Comparison of ENCODE assay signal across 25 mouse cellular contexts in the genomic region with DNA sequence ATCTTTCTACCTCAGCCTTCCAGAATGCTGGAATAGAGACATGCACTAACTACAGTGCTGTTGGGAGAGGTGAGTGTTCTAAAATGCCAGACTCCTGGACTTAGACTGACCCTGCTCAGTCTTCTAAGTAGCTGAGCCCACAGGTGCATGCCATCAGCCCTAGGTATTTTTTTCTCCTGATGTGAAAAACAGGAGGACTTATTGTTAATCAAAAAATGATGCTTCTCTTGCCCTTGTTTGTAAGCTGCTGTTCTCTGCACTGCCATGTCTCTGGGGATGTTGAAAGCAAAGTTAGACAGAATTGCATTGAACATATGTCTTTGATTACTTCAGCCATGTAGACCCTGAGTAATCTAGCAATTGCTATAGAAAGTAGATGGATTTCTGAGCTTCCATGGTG.
A peak's percentile ranks its signal among the peaks of the same experiment; 100 is the strongest.
DNase-seq lines count a peak whose midpoint lies in the region; ATAC-seq lines count a peak whose summit lies in the region.
"Had no signal": no experiment of that assay in that cellular context is flagged by ENCODE, and none has a peak within 500 bp of the region (broad histone marks: within the 10 kb centered on the region; RNA-seq: fewer than 3 reads in every experiment).

No protein-coding gene starts in this region.

- no peaks in the 10 kb centered on the region for H3K9me3 ChIP-seq in embryonic facial prominence, embryonic 14.5 days (ENCODE audit: control insufficient read depth, low read length)
- H3K9me3 ChIP-seq in limb, embryonic 12.5 days = no peaks in the 10 kb centered on the region
- H3K9me3 ChIP-seq: embryonic facial prominence, embryonic 13.5 days; forebrain, embryonic 10.5 days; forebrain, embryonic 13.5 days; heart, embryonic 12.5 days; heart, embryonic 15.5 days; hindbrain, embryonic 10.5 days; hindbrain, embryonic 13.5 days had no signal

- H3K4me3 ChIP-seq in embryonic facial prominence, embryonic 14.5 days (ENCODE audit: low read depth, low read length) = no peak overlapping the region
- no peak overlapping the region for H3K4me3 ChIP-seq in limb, embryonic 12.5 days (replicated peaks)
- H3K4me3 ChIP-seq: embryonic facial prominence, embryonic 13.5 days; forebrain, embryonic 10.5 days; forebrain, embryonic 13.5 days; heart, embryonic 12.5 days; heart, embryonic 15.5 days; hindbrain, embryonic 10.5 days; hindbrain, embryonic 13.5 days had no signal

- H3K27ac ChIP-seq in embryonic facial prominence, embryonic 14.5 days (replicated peaks; ENCODE audit: low read depth, low read length) = no peak overlapping the region
- no peak overlapping the region for H3K27ac ChIP-seq in limb, embryonic 12.5 days
- H3K27ac ChIP-seq: embryonic facial prominence, embryonic 13.5 days; forebrain, embryonic 10.5 days; forebrain, embryonic 13.5 days; heart, embryonic 15.5 days; hindbrain, embryonic 10.5 days; hindbrain, embryonic 13.5 days had no signal

- no peaks in the 10 kb centered on the region for H3K36me3 ChIP-seq in embryonic facial prominence, embryonic 14.5 days (ENCODE audit: control insufficient read depth, insufficient read depth, low read length)
- H3K36me3 ChIP-seq in limb, embryonic 12.5 days = no peaks in the 10 kb centered on the region
- H3K36me3 ChIP-seq: embryonic facial prominence, embryonic 13.5 days; forebrain, embryonic 10.5 days; heart, embryonic 12.5 days; heart, embryonic 15.5 days; hindbrain, embryonic 10.5 days; hindbrain, embryonic 13.5 days had no signal

- no peak for ATAC-seq in embryonic facial prominence, embryonic 14.5 days (ENCODE audit: low read depth)
- ATAC-seq in limb, embryonic 12.5 days (ENCODE audit: insufficient number of reproducible peaks, insufficient read depth, low FRiP score, low TSS enrichment, low read depth) = peak; percentile 81
- ATAC-seq: forebrain, embryonic 13.5 days; forebrain, embryonic 16.5 days; hindbrain, embryonic 16.5 days; intestine, postnatal 0 days had no signal

- no peaks in the 10 kb centered on the region for H3K27me3 ChIP-seq in embryonic facial prominence, embryonic 14.5 days (replicated peaks; ENCODE audit: control insufficient read depth, insufficient read depth, low read length)
- no peaks in the 10 kb centered on the region for H3K27me3 ChIP-seq in limb, embryonic 12.5 days
- H3K27me3 ChIP-seq: embryonic facial prominence, embryonic 13.5 days; forebrain, embryonic 13.5 days; heart, embryonic 12.5 days; heart, embryonic 15.5 days; hindbrain, embryonic 13.5 days had no signal

- H3K9ac ChIP-seq in embryonic facial prominence, embryonic 14.5 days (ENCODE audit: low read depth, low read length) = no peak overlapping the region
- H3K9ac ChIP-seq in limb, embryonic 12.5 days (replicated peaks) = no peak overlapping the region
- H3K9ac ChIP-seq: embryonic facial prominence, embryonic 13.5 days; forebrain, embryonic 13.5 days; heart, embryonic 12.5 days; heart, embryonic 15.5 days; hindbrain, embryonic 13.5 days had no signal

- DNase-seq in embryo, embryonic 11 days = peak; percentile 12
- no peak for DNase-seq in embryo, embryonic 10.5 days (ENCODE audit: low spot score)
- DNase-seq in embryonic facial prominence, embryonic 14.5 days (ENCODE audit: low spot score) = peak; percentile 8
- DNase-seq in cerebellum, adult 11 months = no peak
- DNase-seq in liver = no peak
- DNase-seq: adrenal gland, adult 8-10 months; adrenal gland, postnatal 25 days; cerebellum, adult 18-20 months; cerebellum, adult 9-10 months; cerebellum, postnatal 14 days; gastrocnemius, postnatal 25 days; heart, adult 18-20 months; heart, postnatal 10 days; heart, postnatal 36 days had no signal

- no peaks in the 10 kb centered on the region for H3K4me1 ChIP-seq in embryonic facial prominence, embryonic 14.5 days (ENCODE audit: control insufficient read depth, insufficient read depth, low read length)
- no peaks in the 10 kb centered on the region for H3K4me1 ChIP-seq in limb, embryonic 12.5 days (replicated peaks)
- H3K4me1 ChIP-seq: forebrain, embryonic 13.5 days; heart, embryonic 12.5 days; heart, embryonic 15.5 days; hindbrain, embryonic 10.5 days; hindbrain, embryonic 13.5 days had no signal

- no peak overlapping the region for H3K4me2 ChIP-seq in embryonic facial prominence, embryonic 14.5 days (ENCODE audit: low read depth, low read length)
- no peak overlapping the region for H3K4me2 ChIP-seq in limb, embryonic 12.5 days
- H3K4me2 ChIP-seq: embryonic facial prominence, embryonic 13.5 days; forebrain, embryonic 13.5 days; heart, embryonic 12.5 days; heart, embryonic 15.5 days; hindbrain, embryonic 13.5 days had no signal

Comparison
In these comparisons a context has a peak if more than half of its experiments do, and no peak if none do; other contexts are left out.
1. DNase-seq: peak in embryo, embryonic 11 days (single experiment) and embryonic facial prominence, embryonic 14.5 days (single experiment); none in embryo, embryonic 10.5 days (single experiment), cerebellum, adult 11 months (single experiment) and liver (single experiment).